Mouse (Mus musculus) left cerebral cortex, adult 2 months (tissue): Measurements from ENCODE around the gene Csrp1. TPM values are rescaled to one million over a fixed set of nuclear protein-coding genes. Genes with fewer than 3 reads are reported as not detected.

Experiments used
- DNase-seq, 2 experiments: peaks; one replicate each; pipeline ENCODE4 v3.0.0; 2021 to 2022; ENCODE audit warnings: low spot score in 2 of 2, mixed read lengths in 1 of 2; ENCODE audit errors: extremely low spot score in 1 of 2
- H3K27ac ChIP-seq: fragments of 200-600 bp; 2 replicates; pipeline ENCODE4 v1.8.1; 2022
- H3K4me3 ChIP-seq: fragments of 200-600 bp; 2 replicates; pipeline ENCODE4 v1.8.1; 2022
- CTCF ChIP-seq: fragments of 200-600 bp; IDR thresholded peaks from 2 replicates; pipeline ENCODE4 v1.8.1; 2022; ENCODE audit warnings: antibody characterized with exemption, mild to moderate bottlenecking, moderate library complexity
- intact Hi-C: fragments of 180-260 bp; cut with DNase I; formaldehyde crosslinking; loops from one replicate; pipeline ENCODE4 v1.15.1; 2025
- total RNA-seq, 2 experiments: library from RNA; stranded (reverse); gene quantifications; 2 replicates each; pipeline ENCODE4 v1.2.3; 2021

The Csrp1 gene
- total RNA-seq, 2 experiments from 2014 or later = 208 to 212 TPM

GRCm38 (mm10) chr1:135782816-135783215 is 63.0 kb downstream of the Csrp1 start:
- intact Hi-C loops = no loop called here
- no peak for DNase-seq
- TF ChIP-seq CTCF = no peak
- H3K27ac ChIP-seq = peak overlapping the region; percentile 55
- H3K4me3 ChIP-seq = no peak overlapping the region

DNA sequence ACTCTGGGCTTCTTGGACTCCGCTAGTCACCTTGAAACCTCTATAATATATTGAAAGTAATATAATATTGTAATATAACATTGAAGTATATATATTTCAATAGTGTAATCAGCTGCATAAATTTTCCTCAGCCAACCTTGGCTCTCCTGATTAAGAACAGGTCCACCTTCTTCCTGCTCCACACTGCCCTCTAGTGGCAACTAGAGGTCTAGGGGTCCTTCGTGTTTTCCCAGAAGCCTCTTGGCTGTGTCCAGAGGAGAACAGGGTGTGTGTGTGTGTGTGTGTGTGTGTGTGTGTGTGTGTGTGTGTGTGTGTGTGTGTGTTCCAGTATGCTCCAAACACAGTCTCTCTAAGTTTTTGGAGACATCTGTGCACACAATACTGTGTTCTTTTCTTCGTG is 67.9 kb downstream of the Csrp1 start:
- Histone ChIP-seq H3K27ac (no peak overlapping the region), H3K4me3 (no peak overlapping the region)
- peak; percentile 68 for TF ChIP-seq CTCF
- intact Hi-C loops = loop anchor here (2.0 kb wide), 1 partner anchor 35 kb away; no protein-coding TSS in a partner anchor
- DNase-seq = peak; percentile 67

- peak in 1 of 2 experiments; percentile 41 for DNase-seq
- H3K4me3 ChIP-seq = no peak overlapping the region
- no peak overlapping the region for H3K27ac ChIP-seq
- TF ChIP-seq CTCF = peak; percentile 49
- intact Hi-C loops = loop anchor here (2.0 kb wide), 1 partner anchor 36 kb away; no protein-coding TSS in a partner anchor
Observed at GRCm38 (mm10) chr1:135788708-135789107, 68.8 kb downstream of the Csrp1 start.

- Histone ChIP-seq H3K4me3 (no peak overlapping the region), H3K27ac (no peak overlapping the region)
- intact Hi-C loops = loop anchor here (2.0 kb wide), 1 partner anchor 37 kb away; no protein-coding TSS in a partner anchor
- peak; percentile 89 for TF ChIP-seq CTCF
- peak; percentile 55 to 77 for DNase-seq
Observed at GRCm38 (mm10) chr1:135789815-135790214, 70.0 kb downstream of the Csrp1 start.

DNA sequence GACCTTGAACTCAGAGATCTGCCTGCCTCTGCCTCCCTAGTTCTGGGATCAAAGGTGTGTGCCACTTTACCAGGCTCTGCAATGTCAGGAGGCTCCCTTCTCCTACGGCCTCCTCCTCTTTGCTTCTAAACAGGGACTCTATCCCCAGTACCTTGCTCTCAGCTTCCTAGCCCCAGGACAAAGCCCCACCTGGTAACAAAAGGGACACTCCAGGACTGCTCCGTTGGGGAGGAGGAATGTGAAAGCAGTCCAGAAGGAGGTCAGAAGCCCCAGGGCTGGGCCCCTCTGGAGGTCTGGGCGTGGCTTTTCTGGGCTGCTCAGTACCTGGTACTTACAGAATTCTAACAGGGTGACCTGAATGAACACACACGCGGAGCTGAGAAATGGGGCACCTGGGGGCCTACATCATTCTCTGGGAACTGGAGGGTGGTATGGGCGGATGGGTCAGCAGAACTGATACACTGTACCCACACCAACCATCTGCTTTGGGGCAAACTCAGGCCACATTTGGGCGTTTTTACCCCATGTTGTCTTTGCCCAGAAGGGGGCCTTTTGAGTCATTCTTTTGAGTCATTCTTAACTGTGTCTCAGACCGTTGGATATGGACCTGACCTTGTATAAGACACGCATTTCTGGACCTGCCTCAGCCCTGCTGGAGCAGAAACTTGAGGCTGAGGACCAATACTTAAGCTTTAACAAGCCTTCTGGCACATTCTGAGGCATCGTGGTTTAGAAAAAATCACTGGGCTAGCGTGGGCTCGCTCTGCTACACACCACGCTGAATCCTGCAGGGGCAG is 72.5 kb downstream of the Csrp1 start:
- H3K4me3 ChIP-seq = no peak overlapping the region
- no peak for DNase-seq
- intact Hi-C loops = no loop called here
- no peak overlapping the region for H3K27ac ChIP-seq
- no peak for TF ChIP-seq CTCF

DNA sequence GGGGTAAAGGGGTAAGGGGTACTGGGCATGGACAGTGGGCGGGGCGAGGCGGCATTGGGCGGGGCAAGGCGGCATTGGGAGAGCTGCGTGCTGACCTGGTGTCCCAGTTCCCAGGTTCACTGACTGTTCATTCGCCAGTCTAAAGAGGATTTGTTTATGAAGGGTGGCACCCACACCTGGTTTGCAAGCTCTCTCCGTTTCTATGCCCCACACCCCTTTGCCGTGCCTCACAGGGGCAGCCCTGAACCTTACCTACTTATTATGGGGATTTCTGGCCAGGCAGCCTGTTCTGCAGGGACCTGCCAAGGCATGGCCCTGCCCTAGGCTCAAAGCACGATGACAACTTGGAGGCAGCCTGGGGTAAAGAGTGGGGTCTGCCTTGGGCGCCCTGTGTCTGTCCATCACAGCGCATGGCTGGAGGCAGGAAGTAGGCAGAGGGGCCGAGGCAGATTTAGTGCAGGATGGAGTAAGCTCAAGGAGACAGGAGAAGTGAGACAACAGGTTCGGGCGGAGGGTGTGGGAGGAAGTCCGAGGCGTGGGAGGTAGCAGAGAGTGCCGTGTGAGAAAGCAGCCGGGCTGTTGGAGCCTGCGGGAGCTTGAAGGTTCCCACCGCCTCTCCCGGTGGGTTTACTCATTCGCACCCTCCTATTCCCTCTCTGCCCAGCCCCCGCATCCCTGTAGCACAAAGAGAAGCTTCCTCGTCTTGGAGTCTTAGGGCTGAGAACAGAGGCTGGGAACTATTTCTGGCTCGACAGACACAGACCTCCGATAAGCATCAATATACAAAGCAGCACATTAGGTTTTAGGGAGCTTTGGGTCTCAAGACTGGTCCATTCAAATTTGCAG is 73.7 kb downstream of the Csrp1 start:
- intact Hi-C loops = no loop called here
- no peak for TF ChIP-seq CTCF
- Histone ChIP-seq H3K27ac (peak overlapping the region; percentile 44), H3K4me3 (peak overlapping the region; percentile 7; the same call in 1 of the 2 replicates)
- peak; percentile 72 to 77 for DNase-seq

DNA sequence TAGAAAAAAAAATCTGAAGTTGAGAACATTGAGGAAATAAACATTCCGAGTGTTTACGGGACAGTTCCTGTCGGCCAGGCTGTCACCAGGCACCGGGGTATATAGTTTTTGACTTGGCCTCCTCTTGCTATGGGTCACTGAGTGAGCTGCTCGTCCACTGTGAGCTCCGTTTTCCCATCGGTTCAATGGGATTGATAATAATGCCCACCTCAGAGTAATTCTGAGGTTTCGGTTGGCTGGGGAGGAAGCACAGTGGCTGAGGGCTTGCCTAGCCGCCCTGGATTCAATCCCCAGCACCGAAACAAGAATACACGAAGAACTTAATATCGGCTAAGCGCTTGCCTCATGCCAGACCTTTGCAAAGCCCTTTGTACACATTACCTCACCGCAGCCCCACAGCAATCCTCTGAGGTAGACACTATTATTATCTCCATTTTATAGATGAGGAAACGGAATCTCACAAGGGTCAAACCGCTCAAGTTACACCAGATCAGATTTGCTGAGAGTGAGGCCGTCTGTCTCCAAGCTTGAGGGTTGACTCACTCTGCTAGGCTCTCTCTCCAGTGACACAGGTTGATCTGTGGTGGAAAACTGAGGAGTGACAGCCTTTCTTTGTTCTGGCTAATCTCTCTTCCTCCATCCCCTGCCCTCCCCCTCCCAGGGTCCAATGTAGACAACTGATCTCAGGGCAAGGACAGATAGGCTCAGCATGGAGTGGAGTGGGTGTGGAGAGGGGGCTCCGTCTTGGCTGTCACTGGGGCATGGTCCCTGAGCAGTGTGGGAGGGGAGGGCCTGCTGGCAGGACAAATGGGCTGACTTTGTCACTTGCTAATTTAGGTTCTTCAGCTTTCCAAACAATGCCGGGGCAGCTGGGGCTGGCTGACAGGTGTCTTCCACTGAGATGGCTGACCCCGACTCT is 74.6 kb downstream of the Csrp1 start:
- DNase-seq = no peak
- H3K27ac ChIP-seq = no peak overlapping the region; the same call in 1 of the 2 replicates
- TF ChIP-seq CTCF = no peak
- H3K4me3 ChIP-seq = no peak overlapping the region
- intact Hi-C loops = no loop called here

DNA sequence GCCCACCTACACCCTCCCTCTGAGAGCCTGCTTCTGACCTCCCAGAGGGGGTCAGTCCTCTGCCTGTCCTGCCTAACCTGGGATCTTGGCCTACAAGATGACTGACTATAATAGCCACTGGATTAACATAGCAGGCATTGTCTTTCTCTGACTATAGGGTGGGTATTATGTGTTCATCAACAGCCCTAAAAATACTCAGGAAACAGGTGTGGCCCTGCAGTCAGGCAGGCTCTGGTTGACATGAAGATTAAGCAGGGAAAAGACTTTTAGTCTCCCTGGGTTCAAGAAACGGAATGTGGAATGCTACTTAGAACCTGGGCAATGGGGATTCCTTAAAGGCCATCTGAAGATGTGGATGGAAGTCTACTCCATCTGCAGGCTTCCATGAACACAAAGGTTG is 78.6 kb downstream of the Csrp1 start:
- intact Hi-C loops = no loop called here
- Histone ChIP-seq H3K27ac (no peak overlapping the region), H3K4me3 (no peak overlapping the region)
- DNase-seq = no peak
- TF ChIP-seq CTCF = no peak

GRCm38 (mm10) chr1:135799109-135799627 is 79.3 kb downstream of the Csrp1 start:
- no peak for TF ChIP-seq CTCF
- Histone ChIP-seq H3K4me3 (no peak overlapping the region), H3K27ac (no peak overlapping the region)
- intact Hi-C loops = no loop called here
- no peak for DNase-seq

DNA sequence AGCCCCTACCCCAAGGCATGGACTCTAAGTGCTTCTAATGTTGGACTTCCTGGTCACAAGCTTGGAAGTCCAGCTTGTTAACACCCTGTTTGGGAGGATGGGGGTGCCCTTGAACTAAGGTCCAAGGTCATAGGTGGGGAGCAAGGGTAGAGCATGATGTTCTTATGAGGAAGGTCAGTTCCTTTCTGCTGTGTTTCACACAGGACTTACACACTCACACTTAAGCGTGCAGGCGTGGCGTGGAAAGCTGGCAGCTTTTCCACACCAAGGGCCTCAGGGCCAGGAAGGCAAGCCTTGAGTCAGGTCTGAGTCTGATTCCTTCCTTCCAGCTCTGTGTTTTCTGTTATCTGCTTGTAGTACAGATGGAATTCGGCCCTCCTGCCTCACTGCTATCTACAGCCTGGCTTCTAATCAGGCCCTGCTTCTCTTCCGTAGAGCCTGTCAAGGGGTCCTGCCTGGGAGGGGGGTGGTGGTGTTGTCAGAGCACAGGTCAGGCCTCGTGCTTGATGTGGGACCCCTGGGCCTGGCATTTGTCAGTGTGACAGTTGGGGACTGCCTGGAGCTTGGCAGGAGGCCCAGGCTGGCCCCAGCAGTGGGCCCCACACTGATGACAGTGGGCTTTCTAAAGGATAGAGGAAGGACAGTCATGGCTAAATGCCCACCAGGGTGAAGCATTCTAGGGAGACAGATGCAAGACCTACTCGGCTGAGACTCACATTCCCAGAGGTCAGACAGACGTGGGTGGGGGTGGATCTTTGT is 80.5 kb downstream of the Csrp1 start:
- no peak overlapping the region for H3K4me3 ChIP-seq
- H3K27ac ChIP-seq = no peak overlapping the region
- DNase-seq = no peak
- no peak for TF ChIP-seq CTCF
- intact Hi-C loops = no loop called here

Other genes with a start within 250 kb of the Csrp1 start
- gene Nav1, start 112.8 kb upstream of the Csrp1 start, total RNA-seq = 10 to 100 TPM; 55.4 to 68.4 TPM
- 10 to 100 TPM; 18.2 to 20.0 TPM for gene Phlda3, start 46.1 kb downstream of the Csrp1 start, total RNA-seq
- 1 to 10 TPM; 1.6 to 1.7 TPM for gene Tnni1, start 59.4 kb downstream of the Csrp1 start, total RNA-seq
- gene Lad1, start 98.5 kb downstream of the Csrp1 start, total RNA-seq = under 1 TPM; 0.95 to 0.98 TPM
- gene Tnnt2, start 116.3 kb downstream of the Csrp1 start, total RNA-seq = 1 to 10 TPM; 7.5 to 8.9 TPM
- gene Pkp1, start 199.1 kb downstream of the Csrp1 start, total RNA-seq = under 1 TPM; 0.25 to 0.40 TPM